Mouse (Mus musculus): ENCODE measurements at regions not wholly inside any gene's neighbourhood (a gene's known extent, or its start where the extent isn't known, plus 50 kb on each side); places are given as distances from the start of the nearest gene placed in this dataset.
A peak's percentile ranks its signal among the peaks of the same experiment; 100 is the strongest.

DNA sequence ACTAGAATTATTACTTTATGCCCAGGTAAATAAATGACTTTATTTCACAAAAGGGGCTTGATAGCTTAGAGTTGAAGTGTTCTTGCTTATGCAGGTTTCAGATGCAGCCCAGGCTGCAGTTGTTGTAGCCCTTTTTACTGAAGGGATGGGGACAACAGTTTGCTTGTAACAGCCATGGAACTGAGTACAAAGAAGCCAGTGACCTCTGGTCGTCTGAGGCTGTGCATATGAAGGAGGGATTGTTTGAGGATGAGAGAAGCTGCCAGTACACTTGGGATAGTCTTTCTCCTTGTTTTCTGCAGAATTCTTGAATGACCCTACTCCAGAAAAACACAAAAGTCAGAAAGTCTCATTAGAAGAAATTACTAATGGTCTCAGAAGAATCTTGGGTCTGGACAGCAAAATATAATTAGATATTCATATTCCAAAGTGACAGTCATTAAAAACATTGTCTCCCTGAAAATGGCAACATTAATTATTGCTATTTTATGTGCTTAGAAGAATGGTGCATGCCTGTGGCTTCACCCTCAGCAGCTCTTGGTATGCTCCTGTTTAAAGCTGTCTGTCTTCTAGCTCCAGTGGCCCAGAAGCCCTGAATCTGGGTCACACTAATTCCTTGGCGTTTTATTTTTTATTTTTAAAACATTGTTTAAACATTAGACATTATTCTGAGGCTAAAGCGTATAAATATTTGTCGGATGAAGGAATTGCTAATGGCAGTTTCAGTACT lies 61.9 kb upstream of the Arhgap32 start:
- DNase-seq (ENCODE audit: low read depth, low spot score), result no peak

DNA sequence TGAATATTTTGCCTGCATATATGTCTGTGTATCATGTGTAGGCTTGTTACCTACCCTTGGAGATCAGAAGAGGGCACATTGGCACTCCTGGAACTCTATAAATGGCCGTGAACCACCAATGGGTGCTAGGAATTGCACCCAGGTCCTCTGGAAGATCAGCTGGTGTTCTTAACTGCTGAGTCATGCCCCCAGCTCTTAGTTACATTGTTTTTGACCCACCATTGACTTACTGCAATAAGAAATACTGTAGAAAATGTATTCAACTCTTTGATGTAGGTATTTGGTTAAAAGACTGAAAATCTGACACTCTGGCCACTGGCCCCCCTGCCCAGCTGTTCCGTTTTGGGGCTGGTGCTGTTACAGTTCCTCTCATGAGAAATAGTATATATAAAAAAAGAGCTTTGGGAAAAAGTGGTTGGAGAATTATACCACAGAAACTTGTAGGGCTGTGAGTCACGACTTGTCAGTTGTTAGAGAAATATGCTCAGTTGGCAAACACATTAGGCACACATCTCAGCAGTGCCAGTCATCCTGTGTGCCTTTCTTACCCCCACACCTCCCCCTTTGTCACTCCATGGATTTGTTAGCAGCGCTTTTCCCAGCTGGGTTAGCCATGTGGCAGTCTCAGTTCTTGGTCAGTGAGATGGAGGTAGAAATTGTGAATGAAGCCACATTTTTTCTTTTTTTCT lies 58.4 kb upstream of the Arhgap32 start:
- DNase-seq (ENCODE audit: low read depth, low spot score), result no peak

DNA sequence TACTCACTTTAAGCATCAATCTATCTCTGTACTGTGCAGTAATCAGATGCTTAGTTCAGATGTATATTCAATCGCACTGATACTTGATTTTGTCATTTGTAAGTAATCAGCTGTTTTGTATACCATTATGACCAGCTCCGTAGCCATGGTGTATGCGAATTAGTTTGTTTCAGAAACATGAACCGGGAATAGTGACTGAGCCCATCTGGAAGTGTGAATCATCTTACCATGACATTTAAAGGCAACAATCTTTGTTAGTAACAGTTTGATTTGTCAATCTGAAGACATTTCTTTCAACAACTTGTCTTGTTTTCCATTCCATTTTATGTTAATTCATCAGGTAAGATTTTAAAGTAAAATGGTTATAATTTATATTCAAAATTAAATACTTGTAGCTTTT lies 53.2 kb upstream of the Arhgap32 start:
- no peak for DNase-seq (ENCODE audit: low read depth, low spot score)

DNA sequence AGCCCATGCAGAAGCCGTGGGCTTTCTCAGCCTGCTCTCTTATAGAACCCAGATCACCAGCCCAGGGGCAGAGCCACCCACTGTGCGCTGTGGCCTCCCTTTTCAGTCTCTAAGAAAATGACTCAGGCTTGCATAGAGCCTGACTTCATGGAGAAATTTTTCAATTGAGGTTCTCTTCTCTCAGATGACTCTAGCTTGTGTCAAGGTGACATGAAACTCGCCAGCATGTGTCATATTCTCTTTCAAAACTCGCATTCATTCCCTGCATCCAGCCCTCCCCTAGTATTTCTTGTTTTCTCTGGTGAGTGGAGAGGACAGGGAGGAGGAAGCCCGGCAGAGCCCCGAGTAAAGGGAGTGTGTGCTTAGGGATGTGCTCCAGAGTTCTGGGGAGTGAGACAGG lies 52.4 kb upstream of the Arhgap32 start:
- DNase-seq (ENCODE audit: low read depth, low spot score), result peak; percentile 29

DNA sequence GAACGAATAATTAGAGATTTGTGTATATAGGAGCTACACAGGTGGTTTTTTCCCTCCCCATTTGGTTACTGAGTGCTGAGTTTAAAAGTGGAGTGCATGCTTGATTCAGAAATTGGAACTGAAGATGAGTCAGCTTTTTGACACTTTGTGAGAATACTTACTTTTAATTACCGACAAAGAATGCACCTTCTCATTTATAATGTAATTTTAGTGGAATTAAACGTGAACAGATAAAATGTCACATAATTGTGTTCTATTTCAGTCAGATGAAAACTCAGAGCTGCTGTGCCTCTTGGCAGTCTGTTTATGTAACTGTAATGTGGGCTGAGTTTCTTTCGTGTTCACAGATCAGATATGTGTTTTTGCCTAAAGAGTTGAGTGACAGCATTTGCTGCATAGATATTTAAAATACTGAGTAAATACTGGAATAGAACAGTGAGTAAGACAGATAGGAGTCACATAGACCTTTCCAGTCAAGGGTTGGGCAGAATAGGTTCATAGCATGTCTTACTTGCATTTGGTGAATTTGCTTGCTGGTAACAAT lies 51.9 kb upstream of the Arhgap32 start:
- DNase-seq (ENCODE audit: low read depth, low spot score), result no peak
